Mouse (Mus musculus): ENCODE measurements around the gene Notch2. TPM values are rescaled to one million over a fixed set of nuclear protein-coding genes. Genes with fewer than 3 reads are reported as not detected.
A peak's percentile ranks its signal among the peaks of the same experiment; 100 is the strongest.

Notch2 gene
- polyA plus RNA-seq, 1 experiment, result 48.7 TPM

GRCm38 (mm10) chr3:98061661-98062330, 48.5 kb downstream of the Notch2 start:
- DNase-seq, result no peak
- TF ChIP-seq POLR2A (IDR thresholded peaks at IDR 0.05; ENCODE audit: borderline replicate concordance, extremely low read depth, low read depth, low read length) (no peak), CTCF (IDR thresholded peaks at IDR 0.05; ENCODE audit: insufficient read depth, low read length) (no peak)
- Histone ChIP-seq H3K4me3 (replicated peaks; ENCODE audit: extremely low read depth, low read depth, low read length) (no peak overlapping the region), H3K4me1 (ENCODE audit: control insufficient read depth, insufficient read depth, low read length) (peaks cover 31% of the 10 kb centered on the region)
- WGBS, result 44% methylated on average over 13 of the region's 13 CpGs

DNA sequence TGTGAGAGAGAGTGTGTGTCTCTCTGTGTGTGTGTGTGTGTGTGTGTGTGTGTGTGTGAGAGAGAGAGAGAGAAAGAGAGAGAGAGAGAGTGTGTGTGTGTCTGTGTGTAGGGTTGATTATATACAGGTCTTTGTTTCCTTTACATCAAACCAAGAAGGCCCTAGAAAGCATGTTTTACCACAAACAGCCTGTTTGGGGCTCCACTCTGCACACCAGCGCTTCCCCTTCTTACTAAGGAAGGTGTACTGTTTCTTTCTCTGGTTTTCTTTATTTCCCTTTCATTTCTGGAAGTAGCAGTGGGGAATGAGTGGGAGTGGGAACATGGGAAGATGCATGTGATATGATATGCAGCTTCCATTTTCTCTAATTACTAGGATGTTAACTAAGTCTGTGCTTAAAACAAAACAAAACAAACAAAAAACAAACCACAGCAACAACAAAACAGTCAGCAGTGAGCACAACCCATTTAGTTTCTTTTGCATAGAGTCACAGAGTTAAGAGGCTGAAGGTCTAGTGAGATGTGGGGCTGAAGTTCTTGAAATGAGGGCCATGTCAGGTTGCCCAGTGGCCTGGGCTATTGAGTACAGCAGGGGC, 49.4 kb downstream of the Notch2 start:
- Histone ChIP-seq H3K4me3 (replicated peaks; ENCODE audit: extremely low read depth, low read depth, low read length) (no peak overlapping the region), H3K4me1 (ENCODE audit: control insufficient read depth, insufficient read depth, low read length) (peaks cover 25% of the 10 kb centered on the region)
- WGBS, result 64% methylated on average over 1 of the region's 1 CpGs
- TF ChIP-seq POLR2A (IDR thresholded peaks at IDR 0.05; ENCODE audit: borderline replicate concordance, extremely low read depth, low read depth, low read length) (no peak), CTCF (IDR thresholded peaks at IDR 0.05; ENCODE audit: insufficient read depth, low read length) (no peak)
- DNase-seq, result no peak

DNA sequence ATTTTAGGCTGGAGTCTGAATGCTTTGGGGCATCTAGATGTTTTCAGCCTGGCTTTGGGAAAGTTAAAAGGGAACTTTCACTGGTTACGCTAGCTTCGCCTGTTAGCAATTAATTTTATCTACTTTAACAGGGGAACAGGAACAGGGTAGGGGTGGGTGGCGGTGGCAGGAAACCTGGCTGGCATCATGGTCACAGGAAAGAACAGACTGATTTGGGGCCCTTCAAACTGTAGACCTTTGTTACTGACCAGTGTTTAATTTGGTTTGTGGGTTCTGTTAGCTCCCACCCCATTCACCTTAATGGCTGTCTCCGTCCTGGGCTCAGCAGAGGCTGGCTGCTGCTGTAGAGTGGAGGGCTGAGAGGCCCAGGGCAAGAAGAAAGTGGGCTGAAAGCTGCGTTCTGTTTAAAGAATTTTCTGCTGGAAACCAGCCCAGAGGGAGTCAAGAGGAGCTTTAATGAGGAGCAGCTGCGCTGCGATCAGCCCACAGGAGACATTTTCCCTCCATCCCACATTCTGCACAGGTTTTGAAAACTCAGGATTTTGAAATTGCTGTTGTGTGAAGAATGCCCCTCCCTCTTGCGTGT, 50.0 kb downstream of the Notch2 start:
- no peak for TF ChIP-seq POLR2A (IDR thresholded peaks at IDR 0.05; ENCODE audit: borderline replicate concordance, extremely low read depth, low read depth, low read length)
- TF ChIP-seq CTCF (IDR thresholded peaks at IDR 0.05; ENCODE audit: insufficient read depth, low read length), result no peak
- WGBS, result 30% methylated on average over 8 of the region's 8 CpGs
- no peak overlapping the region for H3K4me3 ChIP-seq (replicated peaks; ENCODE audit: extremely low read depth, low read depth, low read length)
- peaks cover 22% of the 10 kb centered on the region for H3K4me1 ChIP-seq (ENCODE audit: control insufficient read depth, insufficient read depth, low read length)
- DNase-seq, result peak; percentile 44

DNA sequence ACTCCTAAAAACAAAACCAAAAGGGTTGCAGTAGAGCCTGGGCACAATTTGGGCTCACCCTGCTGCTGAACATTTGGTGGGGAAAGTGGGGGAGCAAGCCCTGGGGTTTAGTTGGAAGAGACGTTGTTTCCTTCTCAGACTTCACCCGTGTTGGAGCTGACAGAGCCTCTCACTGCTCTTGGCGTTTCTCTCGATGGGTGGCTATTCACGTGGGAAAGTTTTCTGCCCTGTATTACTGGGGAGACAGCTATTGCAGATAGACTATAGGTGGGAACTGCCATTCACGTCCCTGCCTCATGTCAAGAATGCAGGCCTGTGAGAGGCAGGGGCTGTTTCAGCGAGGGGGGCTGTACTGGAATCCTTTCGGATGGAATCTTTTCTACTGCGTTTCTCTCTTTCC, 50.5 kb downstream of the Notch2 start:
- Histone ChIP-seq H3K4me1 (ENCODE audit: control insufficient read depth, insufficient read depth, low read length) (peaks cover 20% of the 10 kb centered on the region), H3K4me3 (replicated peaks; ENCODE audit: extremely low read depth, low read depth, low read length) (no peak overlapping the region)
- TF ChIP-seq POLR2A (IDR thresholded peaks at IDR 0.05; ENCODE audit: borderline replicate concordance, extremely low read depth, low read depth, low read length) (no peak), CTCF (IDR thresholded peaks at IDR 0.05; ENCODE audit: insufficient read depth, low read length) (no peak)
- no peak for DNase-seq
- WGBS, result 50% methylated on average over 9 of the region's 9 CpGs

DNA sequence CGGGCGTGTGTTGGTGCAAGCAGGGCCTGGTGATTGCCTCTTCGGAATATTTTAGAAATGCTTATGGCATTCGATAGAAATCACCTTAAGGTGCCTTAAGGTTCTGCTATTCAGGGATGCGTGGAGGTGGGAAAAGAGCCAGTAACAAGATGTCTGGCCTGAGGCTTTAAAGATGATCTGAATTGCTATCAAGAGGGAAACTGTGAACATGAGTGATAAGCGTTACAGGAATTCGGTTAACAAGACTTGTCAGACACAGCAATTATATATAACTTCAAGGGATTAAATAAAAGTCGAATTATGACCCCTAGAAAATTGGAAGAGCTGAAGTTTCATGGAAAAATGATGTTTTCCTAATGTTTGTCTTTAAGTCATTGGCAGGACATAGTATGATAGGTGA, 51.7 kb downstream of the Notch2 start:
- H3K4me1 ChIP-seq (ENCODE audit: control insufficient read depth, insufficient read depth, low read length), result peaks cover 18% of the 10 kb centered on the region
- 87% methylated on average over 8 of the region's 8 CpGs for whole genome bisulfite sequencing
- H3K4me3 ChIP-seq (replicated peaks; ENCODE audit: extremely low read depth, low read depth, low read length), result no peak overlapping the region
- no peak for TF ChIP-seq POLR2A (IDR thresholded peaks at IDR 0.05; ENCODE audit: borderline replicate concordance, extremely low read depth, low read depth, low read length)
- no peak for TF ChIP-seq CTCF (IDR thresholded peaks at IDR 0.05; ENCODE audit: insufficient read depth, low read length)
- DNase-seq, result no peak

- Histone ChIP-seq H3K4me1 (ENCODE audit: control insufficient read depth, insufficient read depth, low read length) (peaks cover 14% of the 10 kb centered on the region), H3K4me3 (replicated peaks; ENCODE audit: extremely low read depth, low read depth, low read length) (no peak overlapping the region)
- no peak for TF ChIP-seq CTCF (IDR thresholded peaks at IDR 0.05; ENCODE audit: insufficient read depth, low read length)
- TF ChIP-seq POLR2A (IDR thresholded peaks at IDR 0.05; ENCODE audit: borderline replicate concordance, extremely low read depth, low read depth, low read length), result no peak
- no peak for DNase-seq
- 67% methylated on average over 3 of the region's 3 CpGs for WGBS
Observed at GRCm38 (mm10) chr3:98066434-98066833, 53.1 kb downstream of the Notch2 start.

- H3K4me1 ChIP-seq (ENCODE audit: control insufficient read depth, insufficient read depth, low read length), result peaks cover 8% of the 10 kb centered on the region
- DNase-seq, result no peak
- TF ChIP-seq POLR2A (IDR thresholded peaks at IDR 0.05; ENCODE audit: borderline replicate concordance, extremely low read depth, low read depth, low read length) (no peak), CTCF (IDR thresholded peaks at IDR 0.05; ENCODE audit: insufficient read depth, low read length) (no peak)
- 62% methylated on average over 3 of the region's 3 CpGs for WGBS
- H3K4me3 ChIP-seq (replicated peaks; ENCODE audit: extremely low read depth, low read depth, low read length), result no peak overlapping the region
Observed at GRCm38 (mm10) chr3:98067413-98067812, 54.1 kb downstream of the Notch2 start.

GRCm38 (mm10) chr3:98067852-98068491, 54.6 kb downstream of the Notch2 start:
- Histone ChIP-seq H3K4me1 (ENCODE audit: control insufficient read depth, insufficient read depth, low read length) (peaks cover 7% of the 10 kb centered on the region), H3K4me3 (replicated peaks; ENCODE audit: extremely low read depth, low read depth, low read length) (no peak overlapping the region)
- DNase-seq, result no peak
- WGBS, result 66% methylated on average over 12 of the region's 12 CpGs
- no peak for TF ChIP-seq CTCF (IDR thresholded peaks at IDR 0.05; ENCODE audit: insufficient read depth, low read length)
- no peak for TF ChIP-seq POLR2A (IDR thresholded peaks at IDR 0.05; ENCODE audit: borderline replicate concordance, extremely low read depth, low read depth, low read length)

DNA sequence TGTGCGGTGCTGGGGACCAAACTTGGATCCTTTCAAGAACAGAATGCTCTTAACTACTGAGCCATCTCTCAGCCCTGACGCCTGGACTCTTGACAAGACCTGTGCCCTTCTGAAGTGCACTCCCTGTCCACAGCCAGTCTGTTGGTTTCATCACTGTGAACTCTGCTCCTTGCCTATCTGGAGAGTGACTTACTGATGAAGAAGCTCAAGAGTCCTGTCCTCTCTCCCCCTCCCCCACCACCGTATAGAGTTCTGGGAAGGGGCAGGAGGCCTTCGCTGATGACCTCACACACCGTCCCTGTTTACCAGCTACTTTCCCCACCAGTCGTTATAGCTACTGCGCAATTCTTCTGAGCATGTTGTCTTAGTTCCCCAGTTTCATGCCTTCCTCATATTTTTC, 55.8 kb downstream of the Notch2 start:
- H3K4me3 ChIP-seq (replicated peaks; ENCODE audit: extremely low read depth, low read depth, low read length), result no peak overlapping the region
- DNase-seq, result no peak
- no peaks in the 10 kb centered on the region for H3K4me1 ChIP-seq (ENCODE audit: control insufficient read depth, insufficient read depth, low read length)
- TF ChIP-seq POLR2A (IDR thresholded peaks at IDR 0.05; ENCODE audit: borderline replicate concordance, extremely low read depth, low read depth, low read length) (no peak), CTCF (IDR thresholded peaks at IDR 0.05; ENCODE audit: insufficient read depth, low read length) (no peak)
- 62% methylated on average over 7 of the region's 7 CpGs for WGBS
